Mouse (Mus musculus) liver, embryonic 14.5 days (tissue): ENCODE measurements around the gene Zfhx2.

ENCODE experiments used
- CTCF ChIP-seq: IDR thresholded peaks from 2 replicates; pipeline ENCODE4 v1.5.1; 2016; ENCODE audit warnings: antibody characterized with exemption, low read depth, control low read depth
- EP300 ChIP-seq: IDR thresholded peaks from 2 replicates; pipeline ENCODE4 v1.6.1; 2016; ENCODE audit warnings: antibody characterized with exemption, low read depth

DNA sequence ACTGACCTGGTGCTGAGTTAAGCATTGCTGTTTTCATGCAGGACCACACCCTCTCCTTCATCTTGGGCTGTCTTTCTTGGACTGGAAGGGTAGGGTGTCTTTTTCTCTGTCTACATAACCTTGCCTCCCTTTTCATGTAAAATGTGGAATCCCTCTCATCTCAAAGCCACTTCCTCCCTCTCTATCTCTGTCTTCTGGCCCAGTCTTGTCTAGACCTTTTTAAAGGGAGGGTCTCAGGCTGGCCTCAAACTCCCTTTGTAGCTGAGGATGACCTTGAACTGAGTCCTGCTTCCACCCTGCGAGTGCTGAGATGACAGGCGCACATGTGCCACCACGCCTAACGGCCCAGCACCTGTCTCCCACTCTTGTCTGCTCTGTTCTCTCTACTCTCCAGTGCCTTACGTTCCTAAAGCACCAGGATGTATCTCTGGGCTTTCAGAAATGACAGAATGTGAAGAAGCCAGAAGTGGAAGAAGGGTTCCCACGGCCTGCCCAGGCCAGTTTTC is 6.1 kb downstream of the Zfhx2 start:
- TF ChIP-seq CTCF (no peak), EP300 (no peak)
